Mouse (Mus musculus): ENCODE data around the gene Hist1h4c. TPM values are rescaled to one million over a fixed set of nuclear protein-coding genes. Genes with fewer than 3 reads are reported as not detected.

Gene Hist1h4c
- polyA plus RNA-seq, 1 experiment from 2014 or later, result 3.2 TPM

DNA sequence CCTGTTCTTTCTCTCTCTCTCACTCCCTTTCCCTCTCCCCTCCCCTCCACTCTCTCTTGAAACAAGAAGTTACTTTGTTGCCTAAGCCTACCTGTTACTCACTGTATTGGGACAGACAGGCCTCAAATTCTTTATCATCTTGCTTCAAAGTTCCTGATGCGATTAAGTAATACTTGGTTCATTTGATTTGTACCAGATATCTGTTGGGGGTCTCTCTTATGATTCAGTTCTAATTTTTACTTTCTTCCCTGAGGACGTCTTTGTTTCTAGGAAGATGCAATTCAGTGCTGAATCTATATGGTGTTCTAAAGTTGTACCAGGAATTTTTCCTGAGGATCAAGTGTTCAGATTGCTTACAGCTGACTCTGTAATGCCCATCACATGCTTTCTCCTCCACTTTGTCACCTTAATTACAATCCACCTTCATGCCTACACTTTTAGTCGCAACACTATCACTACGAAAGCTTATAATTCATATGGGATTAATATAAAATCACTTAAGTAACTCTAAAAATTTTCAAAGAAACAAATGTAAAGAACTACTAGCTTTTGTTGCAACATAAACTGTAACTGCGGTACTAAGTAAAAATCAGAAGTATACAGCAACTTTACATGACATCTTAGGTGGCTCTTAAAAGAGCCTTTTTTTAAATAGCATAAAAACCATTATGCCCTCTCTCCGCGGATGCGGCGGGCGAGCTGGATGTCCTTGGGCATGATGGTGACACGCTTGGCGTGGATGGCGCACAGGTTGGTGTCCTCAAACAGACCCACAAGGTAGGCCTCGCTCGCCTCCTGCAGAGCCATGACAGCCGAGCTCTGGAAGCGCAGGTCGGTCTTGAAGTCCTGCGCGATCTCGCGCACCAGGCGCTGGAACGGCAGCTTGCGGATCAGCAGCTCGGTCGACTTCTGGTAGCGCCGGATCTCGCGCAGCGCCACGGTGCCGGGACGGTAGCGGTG lies 46.4 kb upstream of the Hist1h4c start:
- no peak for ATAC-seq (ENCODE audit: low FRiP score, low TSS enrichment)
- peak overlapping the region; percentile 33 for H3K4me3 ChIP-seq (ENCODE audit: low read depth, low read length)
- no peak for DNase-seq (ENCODE audit: low spot score)
- H3K4me2 ChIP-seq (replicated peaks; ENCODE audit: low read depth), result peak overlapping the region; percentile 62
- H3K9ac ChIP-seq (ENCODE audit: low read length), result peak overlapping the region; percentile 41
- no peaks in the 10 kb centered on the region for H3K4me1 ChIP-seq (replicated peaks; ENCODE audit: control insufficient read depth, insufficient read depth)
- no peaks in the 10 kb centered on the region for H3K36me3 ChIP-seq (ENCODE audit: control insufficient read depth, insufficient read depth, low read length)
- TF ChIP-seq EP300 (optimal IDR thresholded peaks at IDR 0.05), result no peak
- no peak for TF ChIP-seq CTCF (IDR thresholded peaks at IDR 0.05; ENCODE audit: low read depth)
- H3K27ac ChIP-seq (replicated peaks), result no peak overlapping the region
- H3K9me3 ChIP-seq (ENCODE audit: control insufficient read depth, low read length), result no peaks in the 10 kb centered on the region
- 1% methylated on average over 13 of the region's 36 CpGs for WGBS
- no peaks in the 10 kb centered on the region for H3K27me3 ChIP-seq (ENCODE audit: control insufficient read depth, insufficient read depth, low read length)

DNA sequence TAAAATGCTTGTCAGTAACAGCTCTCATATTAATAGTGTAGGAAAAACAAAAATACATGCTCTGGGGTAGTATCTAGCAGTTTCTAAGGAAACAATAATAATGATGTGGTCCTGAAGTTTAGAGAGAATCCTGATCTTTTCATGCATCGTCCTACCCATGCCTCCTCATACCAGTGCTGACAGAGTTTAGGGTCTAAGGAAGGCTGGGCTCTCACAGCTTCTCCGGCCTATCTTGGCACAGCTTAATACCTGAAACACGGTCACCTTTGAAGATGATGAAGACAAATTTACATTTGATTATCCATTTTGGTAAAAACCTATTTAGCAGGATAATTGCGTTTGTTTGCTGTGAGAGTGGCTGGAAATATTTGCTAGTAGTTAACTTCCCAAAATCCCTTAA lies 45.7 kb upstream of the Hist1h4c start:
- TF ChIP-seq EP300 (optimal IDR thresholded peaks at IDR 0.05) (no peak), CTCF (IDR thresholded peaks at IDR 0.05; ENCODE audit: low read depth) (no peak)
- no peak overlapping the region for H3K9ac ChIP-seq (ENCODE audit: low read length)
- H3K36me3 ChIP-seq (ENCODE audit: control insufficient read depth, insufficient read depth, low read length), result no peaks in the 10 kb centered on the region
- H3K27me3 ChIP-seq (ENCODE audit: control insufficient read depth, insufficient read depth, low read length), result no peaks in the 10 kb centered on the region
- no peaks in the 10 kb centered on the region for H3K9me3 ChIP-seq (ENCODE audit: control insufficient read depth, low read length)
- H3K27ac ChIP-seq (replicated peaks), result no peak overlapping the region
- 27% methylated on average over 4 of the region's 4 CpGs for WGBS
- peak overlapping the region; percentile 33; the same call in 1 of the 2 replicates for H3K4me3 ChIP-seq (ENCODE audit: low read depth, low read length)
- H3K4me2 ChIP-seq (replicated peaks; ENCODE audit: low read depth), result no peak overlapping the region
- H3K4me1 ChIP-seq (replicated peaks; ENCODE audit: control insufficient read depth, insufficient read depth), result no peaks in the 10 kb centered on the region
- DNase-seq (ENCODE audit: low spot score) (no peak), ATAC-seq (ENCODE audit: low FRiP score, low TSS enrichment) (no peak)

DNA sequence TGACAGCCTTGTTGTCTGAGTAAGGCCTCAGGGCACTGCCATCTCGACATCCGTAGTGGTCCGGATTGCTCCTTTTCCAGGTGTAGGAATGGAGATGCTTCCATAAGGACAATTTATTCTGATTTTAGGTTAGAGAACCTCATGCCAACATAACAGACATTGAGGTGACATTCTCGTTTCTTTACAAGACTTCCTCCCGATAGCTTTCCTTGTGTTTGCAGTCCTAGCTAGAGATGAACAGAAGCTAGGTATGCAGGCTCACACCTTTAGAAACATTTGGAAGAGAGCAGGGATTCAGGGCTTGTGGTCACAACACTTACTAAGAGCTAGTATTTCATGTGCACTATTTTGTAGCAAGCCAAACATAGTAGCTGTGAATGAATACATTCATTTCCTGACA lies 45.0 kb upstream of the Hist1h4c start:
- 78% methylated on average over 5 of the region's 5 CpGs for WGBS
- Histone ChIP-seq H3K9me3 (ENCODE audit: control insufficient read depth, low read length) (no peaks in the 10 kb centered on the region), H3K4me1 (replicated peaks; ENCODE audit: control insufficient read depth, insufficient read depth) (no peaks in the 10 kb centered on the region), H3K27ac (replicated peaks) (no peak overlapping the region), H3K27me3 (ENCODE audit: control insufficient read depth, insufficient read depth, low read length) (no peaks in the 10 kb centered on the region), H3K4me2 (replicated peaks; ENCODE audit: low read depth) (no peak overlapping the region), H3K9ac (ENCODE audit: low read length) (no peak overlapping the region), H3K36me3 (ENCODE audit: control insufficient read depth, insufficient read depth, low read length) (no peaks in the 10 kb centered on the region), H3K4me3 (ENCODE audit: low read depth, low read length) (no peak overlapping the region)
- TF ChIP-seq CTCF (IDR thresholded peaks at IDR 0.05; ENCODE audit: low read depth), result no peak
- no peak for TF ChIP-seq EP300 (optimal IDR thresholded peaks at IDR 0.05)
- no peak for ATAC-seq (ENCODE audit: low FRiP score, low TSS enrichment)
- DNase-seq (ENCODE audit: low spot score), result no peak

DNA sequence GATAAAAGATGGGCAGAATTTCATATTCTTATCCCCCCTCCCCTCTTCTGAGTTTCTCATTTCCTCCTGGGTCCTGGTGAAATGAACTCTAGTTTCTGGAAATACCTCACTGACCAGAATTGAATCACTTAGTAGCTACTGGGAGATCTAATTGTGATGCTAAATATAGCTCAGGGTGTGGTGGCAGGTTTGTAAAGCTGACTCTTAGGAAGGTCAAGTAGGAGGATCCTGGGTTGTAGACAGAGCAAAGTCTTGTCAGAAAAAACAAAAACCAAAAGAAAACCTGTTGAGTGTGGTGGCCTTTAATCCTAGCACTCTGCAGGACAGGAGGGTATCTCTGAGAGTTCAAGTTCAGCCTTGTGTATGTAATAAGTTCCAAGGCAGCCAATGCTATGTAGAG lies 43.8 kb upstream of the Hist1h4c start:
- TF ChIP-seq CTCF (IDR thresholded peaks at IDR 0.05; ENCODE audit: low read depth) (no peak), EP300 (optimal IDR thresholded peaks at IDR 0.05) (no peak)
- DNase-seq (ENCODE audit: low spot score) (no peak), ATAC-seq (ENCODE audit: low FRiP score, low TSS enrichment) (no peak)
- Histone ChIP-seq H3K27me3 (ENCODE audit: control insufficient read depth, insufficient read depth, low read length) (no peaks in the 10 kb centered on the region), H3K4me3 (ENCODE audit: low read depth, low read length) (no peak overlapping the region), H3K9ac (ENCODE audit: low read length) (no peak overlapping the region), H3K4me2 (replicated peaks; ENCODE audit: low read depth) (no peak overlapping the region), H3K4me1 (replicated peaks; ENCODE audit: control insufficient read depth, insufficient read depth) (no peaks in the 10 kb centered on the region), H3K9me3 (ENCODE audit: control insufficient read depth, low read length) (no peaks in the 10 kb centered on the region), H3K36me3 (ENCODE audit: control insufficient read depth, insufficient read depth, low read length) (no peaks in the 10 kb centered on the region), H3K27ac (replicated peaks) (no peak overlapping the region)

DNA sequence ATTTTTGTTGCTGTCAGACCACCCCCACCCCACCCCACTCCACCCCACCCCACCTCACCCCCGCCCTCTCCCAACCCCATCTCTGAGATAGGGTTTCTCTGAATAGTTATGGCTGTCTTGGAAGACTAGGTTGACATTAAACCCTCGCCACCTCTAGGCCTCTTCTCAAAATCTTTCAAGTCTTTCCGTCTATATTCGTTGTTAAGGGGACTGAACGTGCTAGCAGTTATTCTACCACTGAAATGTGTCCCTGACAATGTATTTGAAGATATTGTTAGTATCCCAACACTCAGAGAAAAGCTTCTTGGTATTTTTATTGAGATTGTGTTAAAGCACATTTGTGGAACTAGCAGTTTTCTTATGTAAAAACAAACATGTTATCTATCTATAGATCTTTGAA lies 42.7 kb upstream of the Hist1h4c start:
- H3K27me3 ChIP-seq (ENCODE audit: control insufficient read depth, insufficient read depth, low read length), result no peaks in the 10 kb centered on the region
- ATAC-seq (ENCODE audit: low FRiP score, low TSS enrichment) (no peak), DNase-seq (ENCODE audit: low spot score) (no peak)
- TF ChIP-seq EP300 (optimal IDR thresholded peaks at IDR 0.05), result no peak
- TF ChIP-seq CTCF (IDR thresholded peaks at IDR 0.05; ENCODE audit: low read depth), result no peak
- H3K4me1 ChIP-seq (replicated peaks; ENCODE audit: control insufficient read depth, insufficient read depth), result no peaks in the 10 kb centered on the region
- peak overlapping the region; percentile 84; the same call in 1 of the 2 replicates for H3K4me2 ChIP-seq (replicated peaks; ENCODE audit: low read depth)
- no peak overlapping the region for H3K27ac ChIP-seq (replicated peaks)
- WGBS, result 46% methylated on average over 5 of the region's 5 CpGs
- no peak overlapping the region for H3K4me3 ChIP-seq (ENCODE audit: low read depth, low read length)
- H3K9ac ChIP-seq (ENCODE audit: low read length), result no peak overlapping the region
- no peaks in the 10 kb centered on the region for H3K36me3 ChIP-seq (ENCODE audit: control insufficient read depth, insufficient read depth, low read length)
- no peaks in the 10 kb centered on the region for H3K9me3 ChIP-seq (ENCODE audit: control insufficient read depth, low read length)

DNA sequence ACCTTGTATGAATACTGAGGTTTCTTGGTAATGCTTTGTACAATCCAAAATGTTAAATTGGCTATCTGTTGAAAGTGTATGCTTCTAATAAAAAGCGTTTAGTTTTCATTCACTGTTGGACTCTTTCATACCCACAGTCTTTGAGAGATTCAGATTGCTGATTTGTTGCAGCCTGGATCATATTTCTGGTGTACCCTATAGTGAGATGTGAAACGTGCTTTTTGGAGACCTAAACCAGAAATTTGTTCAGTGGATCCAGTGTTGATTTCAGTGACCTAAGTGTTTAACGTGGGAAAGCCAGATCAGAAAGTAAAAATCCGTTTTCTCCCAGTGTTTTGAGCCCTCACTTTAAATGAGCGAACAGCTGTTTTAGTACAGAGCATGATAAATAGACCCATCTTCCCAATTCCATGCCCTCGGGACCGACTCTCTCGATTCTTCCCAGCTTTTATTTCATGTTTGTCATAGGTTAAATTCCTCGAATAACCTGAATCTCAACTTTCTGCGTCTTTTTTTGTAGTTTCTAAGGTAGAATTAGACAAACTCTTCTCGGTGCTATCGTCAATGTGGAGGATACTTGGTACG lies 42.1 kb upstream of the Hist1h4c start:
- H3K4me2 ChIP-seq (replicated peaks; ENCODE audit: low read depth), result peak overlapping the region; percentile 84
- no peaks in the 10 kb centered on the region for H3K4me1 ChIP-seq (replicated peaks; ENCODE audit: control insufficient read depth, insufficient read depth)
- TF ChIP-seq CTCF (IDR thresholded peaks at IDR 0.05; ENCODE audit: low read depth) (no peak), EP300 (optimal IDR thresholded peaks at IDR 0.05) (no peak)
- WGBS, result 14% methylated on average over 13 of the region's 13 CpGs
- H3K36me3 ChIP-seq (ENCODE audit: control insufficient read depth, insufficient read depth, low read length), result no peaks in the 10 kb centered on the region
- no peaks in the 10 kb centered on the region for H3K9me3 ChIP-seq (ENCODE audit: control insufficient read depth, low read length)
- DNase-seq (ENCODE audit: low spot score), result no peak
- peak overlapping the region; percentile 88 for H3K9ac ChIP-seq (ENCODE audit: low read length)
- ATAC-seq (ENCODE audit: low FRiP score, low TSS enrichment), result no peak
- no peaks in the 10 kb centered on the region for H3K27me3 ChIP-seq (ENCODE audit: control insufficient read depth, insufficient read depth, low read length)
- peak overlapping the region; percentile 55 for H3K4me3 ChIP-seq (ENCODE audit: low read depth, low read length)
- H3K27ac ChIP-seq (replicated peaks), result peak overlapping the region; percentile 96
